Mouse (Mus musculus) adrenal gland, postnatal 36 days (tissue): ENCODE results near the gene Epdr1. TPM values are rescaled to one million over a fixed set of nuclear protein-coding genes. Genes with fewer than 3 reads are reported as not detected.
"Not testable (repeated sequence)": the region's sequence is repeated elsewhere in the genome, so short reads cannot be mapped to it uniquely, and the experiment has no call there.

Experiments used
- DNase-seq, 2 experiments: peaks; one replicate each; pipeline ENCODE4 v3.0.0; 2021; ENCODE audit warnings: mixed read lengths in 1 of 2
- total RNA-seq, 2 experiments: library from RNA; stranded (reverse); gene quantifications; 2 replicates each; pipeline ENCODE4 v1.2.3; 2021

The Epdr1 gene
- total RNA-seq, 2 experiments from 2014 or later = 17.2 to 20.1 TPM

- no peak for DNase-seq
These were observed 11.6 kb downstream of the Epdr1 start for GRCm38 (mm10) chr13:19608120-19608519.

- DNase-seq = no peak
These were observed 14.8 kb downstream of the Epdr1 start for GRCm38 (mm10) chr13:19604916-19605315.

- DNase-seq = no peak
These were observed 16.0 kb downstream of the Epdr1 start for GRCm38 (mm10) chr13:19603719-19604118.

DNA sequence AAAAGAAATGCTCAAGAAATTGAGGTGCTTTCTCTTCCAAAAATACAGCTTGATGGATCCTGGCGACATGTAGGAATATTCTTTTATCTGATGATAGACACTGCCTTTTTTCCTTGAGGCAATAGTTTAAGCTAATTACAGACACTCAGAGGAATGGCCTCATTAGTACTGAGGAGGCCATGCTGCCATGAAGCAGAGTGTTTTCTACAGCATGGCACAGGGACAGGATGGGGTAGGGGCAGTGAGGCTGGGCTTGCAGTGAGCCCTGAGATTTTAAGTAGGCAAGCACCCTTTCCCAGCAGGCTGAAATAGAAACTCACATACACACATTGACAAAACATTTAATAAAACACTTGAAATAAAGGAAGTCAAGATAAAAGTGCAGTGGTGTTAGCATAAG is 17.2 kb downstream of the Epdr1 start:
- no peak for DNase-seq

DNA sequence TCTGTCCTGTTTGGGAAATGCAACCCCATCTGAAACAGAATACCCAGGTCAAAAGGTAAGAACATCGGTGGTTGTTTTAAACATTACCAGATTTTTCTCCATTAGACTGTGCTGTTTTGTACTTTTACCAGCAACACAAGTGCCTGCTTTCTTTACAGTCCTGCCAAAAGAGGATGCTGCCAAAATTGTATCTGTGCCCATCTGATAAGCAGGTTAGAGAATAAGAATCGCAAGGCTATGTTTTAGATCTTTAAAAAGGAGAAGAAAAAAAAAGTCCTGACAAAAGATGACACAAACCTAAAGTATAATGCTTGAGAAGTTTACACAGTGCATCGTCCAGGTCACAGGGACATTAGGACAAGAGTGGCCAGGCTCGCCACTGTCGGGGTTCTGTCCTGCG is 20.5 kb downstream of the Epdr1 start:
- peak; percentile 17 to 34 for DNase-seq

DNA sequence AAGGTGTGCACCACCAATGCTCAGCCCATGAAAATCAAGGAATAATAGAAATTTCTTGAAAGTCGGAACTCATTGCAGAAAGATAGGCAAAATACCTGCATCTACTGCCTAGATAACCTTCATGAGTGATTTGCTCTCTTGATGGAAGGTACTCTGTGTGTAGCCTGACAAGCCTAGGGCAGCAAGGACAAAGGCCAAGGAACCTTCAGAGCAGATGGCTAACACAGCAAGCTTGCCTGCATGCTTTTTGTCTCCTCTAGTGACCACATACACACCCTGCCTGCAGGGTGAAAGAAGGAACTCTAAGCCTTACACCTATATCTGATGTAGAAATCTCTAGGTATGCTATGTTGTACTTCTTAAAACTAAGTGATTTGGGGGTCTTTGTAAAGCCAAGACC is 24.6 kb downstream of the Epdr1 start:
- DNase-seq = peak in 1 of 2 experiments; percentile 3

DNA sequence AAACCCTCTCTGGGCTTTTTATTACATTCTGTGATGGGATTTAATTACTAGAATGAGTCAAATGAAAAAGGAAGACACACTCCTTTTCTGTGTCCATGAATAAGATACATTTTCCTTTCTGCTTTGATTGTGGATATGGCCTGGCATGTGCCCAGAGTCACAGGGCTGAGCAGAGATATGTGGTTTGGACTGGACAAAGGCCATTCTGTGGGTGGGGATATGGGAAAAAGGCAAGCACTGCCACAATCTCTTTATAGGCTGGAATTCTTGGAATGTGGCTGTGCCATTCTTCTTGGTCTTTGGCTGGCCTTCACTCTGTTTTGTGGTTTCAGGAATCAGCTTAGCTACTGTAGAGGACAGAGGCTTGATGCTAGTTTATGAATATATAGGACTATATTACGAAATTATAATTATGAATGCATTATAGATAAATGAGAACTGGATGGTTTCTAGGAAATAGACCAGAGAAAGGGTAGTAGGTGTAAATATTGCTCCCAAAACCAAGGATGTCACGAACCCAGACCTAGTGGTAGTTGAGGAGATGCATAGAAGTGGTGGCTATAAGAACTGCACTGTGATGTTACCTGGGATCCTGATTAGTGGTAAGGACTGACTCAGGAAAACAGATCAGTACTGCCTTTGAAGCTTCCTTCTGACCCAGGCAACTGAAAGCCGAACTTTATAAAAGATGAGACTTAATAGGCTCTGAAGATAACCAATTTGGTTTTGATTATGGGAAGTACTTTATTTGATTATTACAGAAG is 28.5 kb downstream of the Epdr1 start:
- peak; percentile 48 to 53 for DNase-seq

DNA sequence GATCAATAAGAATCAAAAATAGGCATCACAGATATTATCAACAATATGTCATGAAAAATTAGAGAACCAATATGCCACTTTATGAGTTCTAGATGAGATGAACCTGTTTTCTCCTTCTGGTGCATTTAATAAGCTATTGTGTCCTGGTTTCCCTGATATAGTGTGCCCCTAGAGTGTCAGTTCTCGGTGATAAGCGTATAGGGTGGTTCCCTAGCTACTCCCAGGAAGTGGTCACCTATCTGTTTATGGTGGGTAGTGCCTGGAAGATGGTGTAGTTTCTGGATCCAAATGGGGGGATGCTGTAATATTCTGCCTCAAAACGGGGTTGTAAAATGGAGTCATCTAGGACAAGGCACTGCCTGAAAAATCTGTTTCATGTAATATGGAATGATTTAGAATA is 43.8 kb downstream of the Epdr1 start:
- no peak for DNase-seq

GRCm38 (mm10) chr13:19574723-19575122 is 45.0 kb downstream of the Epdr1 start:
- not testable (repeated sequence) for DNase-seq

DNA sequence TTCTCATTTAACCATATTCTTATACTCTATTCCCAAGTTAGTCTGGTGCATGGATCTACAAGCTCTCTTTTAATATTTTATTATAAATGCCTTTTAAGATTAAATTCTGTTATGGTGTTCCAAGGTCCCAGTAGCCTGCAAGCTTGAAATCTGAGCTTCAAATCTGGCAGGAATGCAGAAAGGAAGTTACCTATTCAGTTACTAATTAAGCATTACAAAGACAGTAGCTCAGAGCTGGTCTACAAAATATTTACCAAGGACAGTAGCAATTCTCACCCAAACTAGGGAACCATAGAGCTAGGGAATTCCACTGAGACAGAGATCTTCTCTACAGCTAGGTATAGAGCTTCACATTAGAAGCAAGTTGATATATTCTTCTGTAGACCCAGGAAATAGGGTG is 49.6 kb downstream of the Epdr1 start:
- not testable (repeated sequence) for DNase-seq

DNA sequence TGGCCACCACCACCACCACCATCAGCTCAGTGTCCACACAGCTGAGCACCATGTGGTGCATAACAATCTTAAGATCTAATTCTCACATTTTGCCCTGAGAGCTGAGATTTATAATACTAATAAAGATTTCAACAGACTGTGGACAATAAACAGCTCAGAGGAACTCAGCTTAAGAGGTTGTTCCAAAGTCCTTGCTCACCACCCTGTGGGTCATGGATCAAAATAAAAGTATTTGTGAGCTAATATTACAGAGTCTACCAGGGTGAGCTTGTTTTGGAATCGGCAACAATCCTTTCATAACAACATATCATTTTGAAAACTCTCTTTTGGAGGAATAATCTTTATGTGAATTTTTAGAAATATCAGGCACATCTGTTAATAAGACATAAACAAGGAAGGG is 57.2 kb downstream of the Epdr1 start:
- no peak for DNase-seq

GRCm38 (mm10) chr13:19555391-19555790 is 64.3 kb downstream of the Epdr1 start:
- DNase-seq = no peak

Other genes with a start within 250 kb of the Epdr1 start
- gene Stard3nl, start 224.1 kb downstream of the Epdr1 start, total RNA-seq = 10 to 100 TPM; 32.5 to 42.6 TPM
- 1 to 10 TPM; 3.1 to 4.0 TPM for gene Sfrp4, start 3.2 kb upstream of the Epdr1 start, total RNA-seq
- not detected for gene Nme8, start 77.9 kb upstream of the Epdr1 start, total RNA-seq
- gene Gpr141, start 204.3 kb upstream of the Epdr1 start, total RNA-seq = 1 to 10 TPM in 1 of 2 experiments, under 1 TPM in 1; 0.10 to 1.1 TPM